Mouse (Mus musculus) stomach, embryonic 16.5 days (tissue): Measurements from ENCODE around the gene Abl2. TPM values are rescaled to one million over a fixed set of nuclear protein-coding genes. Genes with fewer than 3 reads are reported as not detected.

Experiments
- ATAC-seq: fragments of 200-750 bp; cut with Nextera tagmentation; 2 replicates; pipeline ENCODE4 v1.8.0; 2017; ENCODE audit warnings: moderate number of reproducible peaks, moderate TSS enrichment; ENCODE audit not compliant: insufficient read depth, low FRiP score
- H3K27ac ChIP-seq: fragments of 300-500 bp; sonication (generic); 2 replicates; pipeline ENCODE4 v1.5.1; 2014; ENCODE audit warnings: low read length
- H3K27me3 ChIP-seq: fragments of 300-500 bp; sonication (generic); 2 replicates; pipeline ENCODE4 v1.6.1; 2014; ENCODE audit warnings: low read length, control low read depth, mixed read lengths; ENCODE audit not compliant: control insufficient read depth, insufficient read depth
- H3K36me3 ChIP-seq: fragments of 300-500 bp; sonication (generic); 2 replicates; pipeline ENCODE4 v1.6.1; 2014; ENCODE audit warnings: low read length; ENCODE audit not compliant: control insufficient read depth, insufficient read depth
- H3K4me1 ChIP-seq: fragments of 300-500 bp; sonication (generic); 2 replicates; pipeline ENCODE4 v1.6.1; 2014; ENCODE audit warnings: low read length, control low read depth, mixed read lengths; ENCODE audit not compliant: control insufficient read depth, insufficient read depth
- H3K4me2 ChIP-seq: fragments of 300-500 bp; sonication (generic); 2 replicates; pipeline ENCODE4 v1.6.1; 2014; ENCODE audit warnings: low read depth, low read length, mixed read lengths
- H3K4me3 ChIP-seq: fragments of 300-500 bp; sonication (generic); replicated peaks from 2 replicates; pipeline ENCODE4 v1.5.1; 2014; ENCODE audit warnings: mild to moderate bottlenecking, low read length
- H3K9ac ChIP-seq: fragments of 300-500 bp; sonication (generic); 2 replicates; pipeline ENCODE4 v1.6.1; 2014; ENCODE audit warnings: low read length
- H3K9me3 ChIP-seq: fragments of 300-500 bp; sonication (generic); replicated peaks from 2 replicates; pipeline ENCODE4 v1.6.1; 2016; ENCODE audit warnings: low read length, control low read depth; ENCODE audit not compliant: control insufficient read depth
- WGBS: fragments of 180-500 bp; shearing (Covaris S2); extraction: QIAGEN DNeasy Blood & Tissue Kit; methylation state at CpG from one replicate; pipeline ENCODE4 v1.1.7; 2014; 5-methylcytosine and 5-hydroxymethylcytosine counted together
- polyA plus RNA-seq: library from polyadenylated mRNA; unstranded; fragments of >200 nt; fragmentation: Nextera tagmentation; extraction: Ambion mirVana; gene quantifications from 2 replicates; pipeline ENCODE4 v1.2.1, GENCODE M21; 2015

Abl2 gene
- polyA plus RNA-seq, 1 experiment from 2014 or later: 3.6 TPM

DNA sequence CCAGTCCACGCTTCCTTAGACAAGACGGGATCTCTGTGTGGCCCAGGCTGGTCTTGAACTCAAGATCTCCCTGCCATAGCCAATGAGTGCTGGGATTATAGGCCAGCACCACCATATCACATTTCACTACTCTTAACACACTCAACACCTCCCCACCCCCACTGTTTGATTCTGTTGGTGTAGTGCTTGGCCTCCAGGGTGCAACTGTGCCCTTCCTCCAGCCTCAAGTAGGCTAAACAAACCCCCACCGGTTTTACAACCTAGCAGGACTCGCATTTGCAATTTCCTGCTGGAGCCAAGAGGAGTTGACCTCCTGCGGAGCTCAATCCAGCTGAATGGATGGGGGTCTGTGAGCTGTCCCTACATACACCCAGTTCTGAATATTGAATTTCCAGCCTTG, 110.0 kb downstream of the Abl2 start:
- H3K27ac ChIP-seq: no peak overlapping the region
- H3K4me2 ChIP-seq: no peak overlapping the region
- H3K9me3 ChIP-seq: no peaks in the 10 kb centered on the region
- H3K9ac ChIP-seq: no peak overlapping the region
- no peak for ATAC-seq
- 34% methylated on average over 5 of the region's 5 CpGs for WGBS
- H3K4me1 ChIP-seq: peaks cover 12% of the 10 kb centered on the region
- H3K27me3 ChIP-seq: no peaks in the 10 kb centered on the region
- H3K36me3 ChIP-seq: no peaks in the 10 kb centered on the region
- H3K4me3 ChIP-seq: no peak overlapping the region

DNA sequence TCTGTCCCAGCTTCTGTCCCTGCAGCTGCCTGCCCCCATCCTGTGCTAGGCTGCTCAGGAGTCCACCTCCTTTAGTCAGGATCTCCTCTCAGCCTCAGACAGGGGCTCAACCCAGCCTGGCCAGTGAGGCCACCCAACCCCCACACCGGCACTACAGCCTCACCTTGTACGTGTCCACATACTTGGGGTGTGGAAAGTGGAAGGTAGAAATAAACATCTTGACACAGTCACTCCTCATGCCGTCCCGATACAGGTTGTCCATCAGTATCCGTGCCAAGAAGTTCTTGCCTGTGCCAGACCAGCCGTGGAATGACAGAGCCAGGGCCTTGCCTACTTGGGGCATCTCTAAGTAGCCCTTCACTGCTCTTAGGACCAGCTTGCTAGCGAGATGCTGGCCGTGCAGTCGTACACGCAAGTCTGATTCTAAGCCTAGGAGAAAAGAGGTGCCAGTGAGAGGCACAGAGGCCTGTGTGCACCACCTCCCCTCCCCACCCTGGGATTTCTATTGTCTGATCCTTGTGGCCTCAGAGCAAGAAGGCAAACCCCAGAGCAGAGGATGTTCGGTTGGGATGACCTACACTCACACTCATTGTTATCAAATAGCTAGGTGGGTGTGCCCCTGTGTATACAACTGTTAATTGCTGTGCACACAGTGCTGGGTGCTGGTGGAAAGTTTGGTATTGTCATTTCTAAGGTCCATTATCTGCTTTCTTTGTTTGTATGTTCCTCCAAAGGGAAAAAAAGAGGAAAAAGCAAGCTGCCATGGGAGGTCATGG, 110.8 kb downstream of the Abl2 start:
- Histone ChIP-seq H3K4me2 (no peak overlapping the region), H3K27me3 (no peaks in the 10 kb centered on the region), H3K4me3 (no peak overlapping the region), H3K4me1 (peaks cover 14% of the 10 kb centered on the region), H3K27ac (no peak overlapping the region), H3K9me3 (no peaks in the 10 kb centered on the region), H3K36me3 (no peaks in the 10 kb centered on the region), H3K9ac (no peak overlapping the region)
- peak; percentile 21; the same call in 1 of the 2 replicates for ATAC-seq
- WGBS: 39% methylated on average over 11 of the region's 11 CpGs

DNA sequence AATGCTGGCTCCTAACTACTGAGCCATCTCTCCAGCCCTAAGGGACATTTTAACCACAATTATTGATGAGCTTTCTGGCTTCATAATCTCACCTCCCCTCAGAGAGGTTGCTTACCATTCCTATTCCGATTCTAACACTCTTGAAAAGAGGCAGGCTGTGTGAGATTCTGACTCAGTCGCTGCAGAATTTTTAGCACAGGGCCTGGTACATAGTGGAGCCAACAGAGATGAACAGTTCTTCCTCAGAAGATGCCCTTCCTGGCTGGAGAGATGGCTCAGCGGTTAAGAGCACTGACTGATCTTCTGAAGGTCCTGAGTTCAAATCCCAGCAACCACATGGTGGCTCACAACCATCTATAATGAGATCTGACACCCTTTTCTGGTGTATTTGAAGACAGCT, 113.3 kb downstream of the Abl2 start:
- peaks cover 13% of the 10 kb centered on the region for H3K4me1 ChIP-seq

DNA sequence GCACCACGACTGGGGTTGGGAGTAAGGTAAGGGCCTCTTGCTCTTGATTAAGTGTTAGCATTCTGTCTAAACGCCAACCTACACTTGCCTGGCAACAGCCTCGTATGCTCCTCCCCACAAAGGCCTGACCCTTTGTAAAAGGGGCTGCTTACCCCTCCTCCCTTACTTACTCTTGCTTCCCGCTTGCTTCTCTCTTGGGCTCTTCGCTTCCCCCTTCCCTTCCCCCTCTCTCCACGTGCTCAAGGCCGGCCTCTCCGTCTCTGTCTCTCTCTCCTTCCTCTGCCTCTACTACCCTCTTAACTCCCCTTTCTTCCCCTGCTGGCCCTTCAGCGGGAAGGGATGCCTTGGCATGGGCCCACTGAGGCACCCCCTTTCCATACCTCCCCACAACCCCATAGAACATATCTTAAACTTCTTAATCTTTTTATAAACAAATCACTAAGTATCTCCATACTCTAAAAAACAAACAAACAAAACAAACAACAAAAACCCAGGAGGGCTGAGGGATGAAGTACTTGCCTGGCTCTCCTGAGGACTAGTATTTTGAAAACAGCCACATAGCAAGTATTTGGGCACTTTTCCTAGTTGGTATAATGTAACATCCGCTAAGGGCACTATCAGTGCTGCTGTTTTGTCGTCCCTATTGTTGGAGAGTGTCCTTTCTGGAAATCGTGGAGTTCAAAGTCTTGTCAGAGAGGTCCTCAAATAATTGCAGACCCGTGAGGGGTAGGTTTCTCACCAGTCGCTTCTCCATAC, 114.3 kb downstream of the Abl2 start:
- Histone ChIP-seq H3K36me3 (no peaks in the 10 kb centered on the region), H3K4me1 (peaks cover 10% of the 10 kb centered on the region; the same call in 1 of the 2 replicates), H3K27ac (no peak overlapping the region), H3K9me3 (no peaks in the 10 kb centered on the region), H3K27me3 (no peaks in the 10 kb centered on the region), H3K4me3 (peak overlapping the region; percentile 70), H3K4me2 (peak overlapping the region; percentile 96), H3K9ac (peak overlapping the region; percentile 76)
- WGBS: 24% methylated on average over 14 of the region's 14 CpGs
- no peak for ATAC-seq

More for the DNA sequence above, 113.3 kb downstream of the Abl2 start:
- Histone ChIP-seq H3K9me3 (no peaks in the 10 kb centered on the region), H3K4me3 (no peak overlapping the region), H3K4me2 (no peak overlapping the region), H3K27ac (no peak overlapping the region), H3K27me3 (no peaks in the 10 kb centered on the region), H3K36me3 (no peaks in the 10 kb centered on the region), H3K9ac (no peak overlapping the region)
- ATAC-seq: no peak
- WGBS: 88% methylated on average over 3 of the region's 3 CpGs

DNA sequence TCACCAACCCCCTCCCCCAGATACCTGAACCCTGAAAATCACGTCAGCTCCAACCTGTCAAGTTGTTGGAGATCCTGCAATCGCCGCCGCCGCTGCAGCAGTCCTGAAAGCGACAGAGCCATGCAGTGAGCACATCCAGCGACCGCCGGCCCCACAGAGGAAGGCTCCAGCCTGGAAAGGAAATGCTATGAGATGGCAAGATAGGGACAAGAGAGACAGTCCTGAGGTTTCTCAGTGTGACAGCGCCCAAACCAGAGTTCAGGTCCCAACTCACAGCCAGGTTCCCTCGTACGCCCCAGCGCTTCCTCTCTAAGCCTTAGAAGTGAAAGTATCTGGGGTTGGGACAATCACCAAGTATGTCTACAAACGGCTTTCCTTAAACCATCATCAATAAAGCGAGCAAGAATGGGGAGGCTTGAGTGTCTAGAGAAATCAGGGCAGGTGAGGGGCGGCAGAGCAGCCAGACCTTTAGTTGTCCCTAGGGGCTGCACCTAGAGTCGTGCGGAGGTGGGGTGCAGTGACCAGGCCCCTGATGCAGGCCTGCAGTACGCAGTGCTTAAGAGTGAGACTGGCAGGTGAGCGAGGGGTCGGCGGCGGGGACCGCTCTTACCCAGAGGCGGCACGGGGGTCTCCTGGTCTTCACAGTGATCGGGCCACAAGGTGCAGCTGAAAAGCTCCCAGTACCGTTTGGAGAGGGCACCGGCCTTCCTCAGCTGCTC, 115.0 kb downstream of the Abl2 start:
- Histone ChIP-seq H3K4me3 (peak overlapping the region; percentile 70), H3K36me3 (no peaks in the 10 kb centered on the region), H3K4me2 (peak overlapping the region; percentile 96), H3K9me3 (no peaks in the 10 kb centered on the region), H3K27ac (peak overlapping the region; percentile 25; the same call in 1 of the 2 replicates), H3K4me1 (peaks cover 10% of the 10 kb centered on the region; the same call in 1 of the 2 replicates), H3K27me3 (no peaks in the 10 kb centered on the region), H3K9ac (peak overlapping the region; percentile 76)
- WGBS: 4% methylated on average over 29 of the region's 29 CpGs
- ATAC-seq: peak; percentile 34; the same call in 1 of the 2 replicates

DNA sequence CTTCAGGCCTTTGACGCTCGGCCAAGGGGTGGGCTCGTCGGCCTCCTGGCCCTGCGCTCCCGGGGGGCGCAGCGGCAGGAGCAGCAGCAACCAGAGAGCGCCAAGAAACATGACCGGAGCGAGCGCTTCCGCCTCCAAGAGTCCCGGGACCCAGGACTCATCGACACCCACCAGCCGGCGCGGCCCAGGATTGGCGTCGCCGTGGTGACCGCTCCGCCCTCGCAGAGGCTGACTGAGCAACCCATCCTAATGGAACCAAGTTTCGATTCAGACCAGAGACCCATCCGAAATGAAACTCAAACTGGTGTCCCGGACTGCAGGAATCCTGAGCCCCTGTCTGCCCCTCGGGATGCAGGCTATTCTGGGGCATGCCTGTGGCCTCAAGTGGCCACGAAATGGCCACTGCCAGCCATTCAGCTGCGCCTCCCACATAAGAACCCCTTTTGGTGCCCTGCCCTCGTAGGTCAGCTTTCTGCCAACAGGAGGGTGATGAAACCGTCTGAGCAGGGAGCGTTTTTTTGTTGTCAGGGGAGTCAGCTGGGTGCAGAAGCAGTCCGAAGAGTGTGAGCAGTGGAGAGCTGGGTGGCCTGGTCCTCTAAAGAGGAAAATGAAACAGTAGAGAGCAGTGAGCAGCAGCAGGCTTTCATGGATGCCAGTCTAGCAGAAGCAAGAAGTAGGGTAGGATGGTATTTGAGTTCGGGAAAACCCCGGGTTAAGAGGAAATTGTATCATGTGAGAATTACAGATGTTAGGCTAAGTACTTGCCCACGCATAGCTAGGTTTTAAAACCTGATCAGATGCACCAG, 115.8 kb downstream of the Abl2 start, which contains the start of gene Tor3a:
Gene Tor3a, minus strand, starts transcription at position 162 of the 806 bp plus-strand sequence.
- WGBS: 8% methylated on average over 37 of the region's 37 CpGs
- Histone ChIP-seq H3K9me3 (no peaks in the 10 kb centered on the region), H3K27ac (peak within 1 kb of the TSS; percentile 43), H3K4me1 (peaks cover 10% of the 10 kb centered on the region; the same call in 1 of the 2 replicates), H3K36me3 (no peaks in the 10 kb centered on the region), H3K27me3 (no peaks in the 10 kb centered on the region), H3K4me3 (peak within 1 kb of the TSS; percentile 70), H3K4me2 (peak within 1 kb of the TSS; percentile 96), H3K9ac (peak within 1 kb of the TSS; percentile 76)
- ATAC-seq: peak; percentile 83; the same call in 1 of the 2 replicates

DNA sequence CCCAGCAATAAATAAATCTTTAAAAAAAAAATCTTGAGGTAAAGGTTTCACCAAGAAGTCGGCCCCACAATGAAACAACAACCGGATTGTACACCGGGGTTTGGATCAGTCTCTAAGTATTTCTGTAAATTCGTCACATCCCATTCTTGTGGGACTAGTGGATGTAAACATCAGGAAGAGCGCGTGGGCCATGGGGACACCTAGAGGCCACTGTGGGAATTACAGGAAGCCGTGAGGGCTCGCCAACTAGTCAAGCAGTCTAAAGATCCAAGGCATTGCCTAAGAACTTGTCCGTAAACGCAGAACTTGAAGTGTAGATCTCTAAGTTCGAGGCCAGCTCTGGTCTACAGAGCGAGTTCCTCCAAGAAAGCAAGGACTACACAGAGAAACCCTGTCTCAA, 117.6 kb downstream of the Abl2 start:
- Histone ChIP-seq H3K4me3 (no peak overlapping the region), H3K27me3 (no peaks in the 10 kb centered on the region), H3K36me3 (peaks cover 4% of the 10 kb centered on the region; the same call in 1 of the 2 replicates), H3K27ac (no peak overlapping the region), H3K4me1 (peaks cover 10% of the 10 kb centered on the region; the same call in 1 of the 2 replicates), H3K9ac (no peak overlapping the region), H3K9me3 (no peaks in the 10 kb centered on the region), H3K4me2 (no peak overlapping the region)
- WGBS: 32% methylated on average over 12 of the region's 12 CpGs
- ATAC-seq: no peak

DNA sequence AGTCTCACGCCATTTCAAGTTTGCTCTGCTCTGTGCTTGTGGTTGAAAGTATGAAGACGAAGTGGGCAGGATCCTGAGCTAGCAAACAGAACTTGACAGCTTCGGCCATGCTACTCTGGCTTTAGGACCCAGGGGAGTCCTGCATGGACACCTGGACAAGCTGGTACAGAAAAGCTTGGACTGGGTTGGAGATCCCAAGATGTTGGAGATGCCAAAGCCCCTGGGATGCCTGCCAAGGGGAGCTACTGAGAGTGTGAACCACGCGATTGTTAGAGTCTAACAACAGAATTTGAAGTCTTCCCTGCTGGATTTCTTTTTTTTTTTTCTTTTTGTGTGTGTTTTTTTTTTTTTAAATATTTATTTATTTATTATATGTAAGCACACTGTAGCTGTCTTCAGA, 118.0 kb downstream of the Abl2 start:
- no peak overlapping the region for H3K4me3 ChIP-seq
- H3K9ac ChIP-seq: no peak overlapping the region
- H3K36me3 ChIP-seq: peaks cover 4% of the 10 kb centered on the region; the same call in 1 of the 2 replicates
- H3K4me2 ChIP-seq: no peak overlapping the region
- WGBS: 73% methylated on average over 5 of the region's 5 CpGs
- H3K27me3 ChIP-seq: no peaks in the 10 kb centered on the region
- no peaks in the 10 kb centered on the region for H3K9me3 ChIP-seq
- peaks cover 10% of the 10 kb centered on the region; the same call in 1 of the 2 replicates for H3K4me1 ChIP-seq
- no peak for ATAC-seq
- H3K27ac ChIP-seq: no peak overlapping the region
